Mouse (Mus musculus): ENCODE measurements around the gene Zfp423.

DNA sequence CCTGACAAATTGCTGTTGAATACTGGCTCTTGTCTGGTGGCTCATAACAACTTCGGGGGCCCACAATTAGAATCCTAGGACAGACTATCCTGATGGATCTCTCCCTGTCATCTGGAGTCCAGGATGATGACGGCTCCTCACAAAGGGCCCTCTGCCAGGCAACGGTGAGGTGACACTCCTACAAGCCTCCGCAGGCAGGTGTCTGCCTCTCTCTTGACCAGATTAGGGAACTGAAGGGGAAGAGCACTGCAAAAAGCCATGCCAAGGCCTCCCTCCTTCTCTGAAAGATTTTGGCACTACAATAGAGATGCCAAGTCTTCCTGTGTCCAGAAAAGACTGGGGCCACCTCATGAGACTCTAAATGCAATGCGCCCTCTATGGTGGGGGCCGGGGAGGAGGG lies 7.1 kb downstream of the Zfp423 start:
- TF ChIP-seq CTCF (conservative IDR thresholded peaks at IDR 0.05; ENCODE audit: low read length) = no peak
- no peak for TF ChIP-seq NANOG (IDR thresholded peaks at IDR 0.05; ENCODE audit: borderline replicate concordance, low read length)
- TF ChIP-seq POU5F1 (IDR thresholded peaks at IDR 0.05; ENCODE audit: borderline replicate concordance, low read length) = no peak
